Mouse (Mus musculus) testis, adult 2 months (tissue): ENCODE data around the gene Xxylt1. TPM values are rescaled to one million over a fixed set of nuclear protein-coding genes. Genes with fewer than 3 reads are reported as not detected.

Experiments used
- H3K27ac ChIP-seq: fragments of 200-500 bp; 2 replicates; pipeline ENCODE4 v1.5.1; 2012; ENCODE audit warnings: low read depth, low read length; ENCODE audit not compliant: control insufficient read depth, insufficient read depth
- H3K27me3 ChIP-seq: fragments of 200-500 bp; 2 replicates; pipeline ENCODE4 v1.6.1; 2012; ENCODE audit warnings: mild to moderate bottlenecking, low read length, moderate library complexity; ENCODE audit not compliant: control insufficient read depth, insufficient read depth
- H3K36me3 ChIP-seq: fragments of 200-500 bp; 2 replicates; pipeline ENCODE4 v1.6.1; 2012; ENCODE audit warnings: mild to moderate bottlenecking, low read length; ENCODE audit not compliant: control insufficient read depth, insufficient read depth
- H3K4me1 ChIP-seq: fragments of 200-500 bp; 2 replicates; pipeline ENCODE4 v1.6.1; 2012; ENCODE audit warnings: low read length; ENCODE audit not compliant: control insufficient read depth, insufficient read depth
- H3K4me3 ChIP-seq: fragments of 200-500 bp; 2 replicates; pipeline ENCODE4 v1.5.1; 2012; ENCODE audit warnings: low read depth, mild to moderate bottlenecking, low read length, moderate library complexity, mixed read lengths; ENCODE audit not compliant: control insufficient read depth
- CTCF ChIP-seq: fragments of 200-500 bp; IDR thresholded peaks from 2 replicates; pipeline ENCODE4 v1.5.1; 2012; ENCODE audit warnings: low read depth, mild to moderate bottlenecking, inconsistent platforms, low read length, moderate library complexity; ENCODE audit not compliant: control insufficient read depth, insufficient read depth, insufficient replicate concordance
- POLR2A ChIP-seq: fragments of 200-500 bp; IDR thresholded peaks from 2 replicates; pipeline ENCODE4 v1.6.1; 2012; ENCODE audit warnings: low read depth, mild to moderate bottlenecking, inconsistent platforms, low read length, moderate library complexity; ENCODE audit not compliant: control insufficient read depth
- polyA plus RNA-seq: library from polyadenylated mRNA; depleted of rRNA; stranded (reverse); fragments of >200 nt; gene quantifications from 2 replicates; pipeline ENCODE4 v1.2.3, GENCODE M21; 2012

The Xxylt1 gene
- polyA plus RNA-seq, 1 experiment, result 2.7 TPM

DNA sequence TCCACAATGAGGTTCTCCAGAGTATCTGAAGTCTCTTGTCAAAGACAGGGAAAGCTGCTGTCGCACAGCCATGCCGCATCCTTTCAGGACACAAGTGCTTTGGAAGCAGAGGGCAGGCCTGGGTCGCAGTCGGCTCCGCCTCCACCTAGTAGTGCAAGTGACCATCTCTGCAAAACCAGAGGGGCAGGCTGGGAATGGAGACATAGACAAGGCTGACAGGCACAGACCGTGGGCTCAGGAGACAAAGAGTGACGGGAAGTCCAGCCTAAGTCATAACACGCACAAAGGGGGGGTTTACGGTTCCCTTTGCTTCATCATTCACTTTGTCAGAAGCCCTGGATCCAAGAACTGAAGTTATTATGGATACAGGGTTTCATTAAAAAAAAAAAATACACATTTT is 12.0 kb upstream of the Xxylt1 start:
- Histone ChIP-seq H3K27me3 (no peaks in the 10 kb centered on the region), H3K27ac (no peak overlapping the region), H3K36me3 (no peaks in the 10 kb centered on the region)

DNA sequence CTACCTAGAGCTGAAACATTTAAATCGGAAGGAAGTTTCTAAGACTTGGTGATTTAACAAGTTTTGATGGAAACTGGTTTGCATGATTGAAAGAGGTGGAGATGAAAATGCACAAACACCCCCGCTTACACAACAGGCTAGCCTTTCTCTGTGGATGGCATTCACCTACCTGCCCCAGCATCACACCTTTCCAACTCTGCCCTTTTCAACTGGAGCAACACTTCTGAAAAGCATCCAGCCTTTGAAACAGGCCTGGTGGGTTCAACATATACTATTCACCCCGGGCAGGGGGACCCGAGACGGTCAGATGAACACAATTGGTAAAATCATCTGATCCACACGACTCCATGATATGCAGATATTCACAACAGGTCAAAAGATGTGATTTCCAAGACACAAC is 659 bp upstream of the Xxylt1 start:
- Histone ChIP-seq H3K27ac (no peak overlapping the region), H3K4me3 (no peak overlapping the region), H3K36me3 (no peaks in the 10 kb centered on the region), H3K27me3 (no peaks in the 10 kb centered on the region), H3K4me1 (peaks cover 7% of the 10 kb centered on the region)
- TF ChIP-seq CTCF (no peak), POLR2A (no peak)

More for the DNA sequence above, 12.0 kb upstream of the Xxylt1 start:
- no peak overlapping the region for H3K4me3 ChIP-seq
- TF ChIP-seq POLR2A (no peak), CTCF (no peak)
- no peaks in the 10 kb centered on the region for H3K4me1 ChIP-seq

DNA sequence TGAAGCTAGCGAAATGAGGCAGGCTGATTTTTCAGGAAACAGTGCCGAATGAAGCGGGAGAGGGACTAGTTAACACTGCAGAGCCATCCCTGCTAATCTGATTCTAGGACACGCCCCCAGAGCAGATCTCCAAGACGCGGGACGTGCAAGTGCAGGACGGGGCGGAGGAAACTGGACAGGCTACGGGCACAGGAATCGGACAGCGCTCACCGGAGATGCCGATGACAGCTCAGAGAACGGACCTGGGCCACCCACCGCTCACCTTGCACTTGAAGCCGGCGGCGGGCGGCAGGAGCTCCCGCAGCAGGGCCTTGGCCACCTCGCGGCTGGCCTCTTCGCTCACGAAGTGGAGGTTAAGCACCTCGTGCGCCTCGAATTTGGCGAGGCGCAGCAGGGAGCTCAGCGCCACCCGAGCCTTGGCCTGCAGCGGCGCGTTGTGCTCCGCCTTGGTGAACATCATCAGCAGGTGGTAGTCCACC is 620 bp downstream of the Xxylt1 start:
- Histone ChIP-seq H3K4me1 (peaks cover 7% of the 10 kb centered on the region), H3K27ac (no peak overlapping the region; the same call in 1 of the 2 replicates), H3K4me3 (peak overlapping the region; percentile 97), H3K36me3 (no peaks in the 10 kb centered on the region), H3K27me3 (no peaks in the 10 kb centered on the region)
- TF ChIP-seq CTCF (no peak), POLR2A (no peak)

DNA sequence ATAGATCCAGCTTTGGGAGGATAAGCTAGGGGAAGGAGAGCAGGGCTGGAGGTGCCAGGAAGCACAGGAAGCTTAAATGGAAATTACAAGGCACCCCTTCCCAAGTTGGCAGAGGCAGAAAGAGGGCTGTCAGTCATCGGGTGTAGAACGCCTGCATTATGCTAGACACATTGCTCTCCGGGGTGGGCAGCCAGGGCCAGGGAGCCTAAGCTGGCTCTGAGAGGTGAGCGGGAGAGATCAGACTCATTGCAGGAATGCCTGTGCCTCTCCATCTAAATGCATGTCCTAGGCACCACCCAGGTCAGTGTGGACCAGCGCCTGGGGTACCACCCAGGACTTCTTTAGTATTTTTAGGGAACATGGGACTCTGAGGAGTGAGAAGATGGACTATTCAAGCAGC is 3.8 kb downstream of the Xxylt1 start:
- H3K27ac ChIP-seq, result no peak overlapping the region
- TF ChIP-seq CTCF, result no peak
- no peak for TF ChIP-seq POLR2A
- H3K4me1 ChIP-seq, result peaks cover 7% of the 10 kb centered on the region
- H3K36me3 ChIP-seq, result no peaks in the 10 kb centered on the region
- H3K4me3 ChIP-seq, result no peak overlapping the region
- no peaks in the 10 kb centered on the region for H3K27me3 ChIP-seq

GRCm38 (mm10) chr16:31076436-31076835 is 4.8 kb downstream of the Xxylt1 start:
- H3K4me3 ChIP-seq, result no peak overlapping the region
- H3K36me3 ChIP-seq, result no peaks in the 10 kb centered on the region
- no peak overlapping the region for H3K27ac ChIP-seq
- H3K27me3 ChIP-seq, result no peaks in the 10 kb centered on the region
- TF ChIP-seq CTCF, result no peak
- no peak for TF ChIP-seq POLR2A
- peaks cover 7% of the 10 kb centered on the region for H3K4me1 ChIP-seq

- Histone ChIP-seq H3K27me3 (no peaks in the 10 kb centered on the region), H3K36me3 (no peaks in the 10 kb centered on the region), H3K4me1 (peaks cover 2% of the 10 kb centered on the region), H3K27ac (no peak overlapping the region), H3K4me3 (no peak overlapping the region)
- TF ChIP-seq POLR2A (no peak), CTCF (no peak)
Measured at GRCm38 (mm10) chr16:31074324-31074908, 6.8 kb downstream of the Xxylt1 start.

- no peaks in the 10 kb centered on the region for H3K36me3 ChIP-seq
- peaks cover 2% of the 10 kb centered on the region for H3K4me1 ChIP-seq
- H3K27ac ChIP-seq, result no peak overlapping the region
- TF ChIP-seq CTCF, result no peak
- no peak for TF ChIP-seq POLR2A
- H3K27me3 ChIP-seq, result no peaks in the 10 kb centered on the region
- no peak overlapping the region for H3K4me3 ChIP-seq
Measured at GRCm38 (mm10) chr16:31071731-31072130, 9.5 kb downstream of the Xxylt1 start.
